Mouse (Mus musculus) CH12.LX (cell line): ENCODE measurements around the gene Ascc2. TPM values are rescaled to one million over a fixed set of nuclear protein-coding genes. Genes with fewer than 3 reads are reported as not detected.
"Not testable (repeated sequence)": the region's sequence is repeated elsewhere in the genome, so short reads cannot be mapped to it uniquely, and the experiment has no call there.

Experiments
- DNase-seq: peaks from one replicate; pipeline ENCODE4 v3.0.0-alpha.2; 2013; ENCODE audit errors: extremely low read depth
- H3K27ac ChIP-seq: 2 replicates; pipeline ENCODE4 v1.5.1; 2012; ENCODE audit warnings: low read depth, mild to moderate bottlenecking, control low read depth, moderate library complexity; ENCODE audit not compliant: insufficient read depth
- H3K27me3 ChIP-seq: replicated peaks from 2 replicates; pipeline ENCODE3; 2012; ENCODE audit warnings: inconsistent platforms
- H3K36me3 ChIP-seq, 2 experiments: replicated peaks in 1 of 2; 2 replicates each; pipeline versions ENCODE3 to v1.6.1; 2012; ENCODE audit warnings: inconsistent platforms in 1 of 2, low read length in 1 of 2, mild to moderate bottlenecking in 1 of 2, mixed read lengths in 1 of 2, moderate library complexity in 1 of 2; ENCODE audit not compliant: control insufficient read depth in 1 of 2, insufficient read depth in 1 of 2
- H3K4me1 ChIP-seq, 2 experiments: 2 replicates each; pipeline ENCODE4 v1.6.1; 2012; ENCODE audit warnings: inconsistent platforms in 1 of 2, moderate library complexity in 1 of 2; ENCODE audit not compliant: insufficient read depth in 2 of 2, control insufficient read depth in 1 of 2
- H3K4me2 ChIP-seq: 2 replicates; pipeline ENCODE4 v1.6.1; 2012; ENCODE audit warnings: low read depth, mild to moderate bottlenecking, control low read depth; ENCODE audit not compliant: poor library complexity, insufficient read depth, severe bottlenecking
- H3K4me3 ChIP-seq, 3 experiments: fragments of 150-350 bp in 1 of 3; sonication (generic) in 1 of 3; replicated peaks in 1 of 3; 2 replicates each; pipeline versions ENCODE3 to v1.5.1; 2011 to 2012; ENCODE audit warnings: low read depth in 2 of 3, low read length in 2 of 3, mild to moderate bottlenecking in 2 of 3, moderate library complexity in 2 of 3, control low read depth in 1 of 3, improper control_type of control experiment in 1 of 3, inconsistent platforms in 1 of 3, mixed read lengths in 1 of 3; ENCODE audit not compliant: poor library complexity in 1 of 3
- H3K79me2 ChIP-seq: replicated peaks from 2 replicates; pipeline ENCODE4 v1.6.1; 2012; ENCODE audit warnings: mild to moderate bottlenecking, moderate library complexity; ENCODE audit not compliant: control insufficient read depth, poor library complexity, insufficient read depth, severe bottlenecking; ENCODE audit errors: extremely low read depth
- H3K9ac ChIP-seq: 2 replicates; pipeline ENCODE4 v1.6.1; 2012; ENCODE audit warnings: low read depth, mild to moderate bottlenecking, control low read depth, moderate library complexity; ENCODE audit not compliant: insufficient read depth
- H3K9me3 ChIP-seq: replicated peaks from 2 replicates; pipeline ENCODE3; 2012; ENCODE audit warnings: low read length, inconsistent platforms, mixed read lengths
- CHD1 ChIP-seq: IDR thresholded peaks from 2 replicates; pipeline ENCODE4 v1.6.1; 2012; ENCODE audit warnings: low read depth, low read length, improper control_type of control experiment, inconsistent platforms
- ETS1 ChIP-seq: conservative IDR thresholded peaks from 2 replicates; pipeline ENCODE4 v1.6.1; 2012; ENCODE audit warnings: low read depth, mild to moderate bottlenecking, inconsistent platforms, low read length, improper control_type of control experiment, moderate library complexity
- GABPA ChIP-seq: IDR thresholded peaks from 2 replicates; pipeline ENCODE4 v1.6.1; 2012; ENCODE audit warnings: low read depth, low read length, improper control_type of control experiment, inconsistent platforms; ENCODE audit not compliant: insufficient replicate concordance
- HCFC1 ChIP-seq: IDR thresholded peaks from 2 replicates; pipeline ENCODE4 v1.6.1; 2012; ENCODE audit warnings: low read depth, mild to moderate bottlenecking, inconsistent platforms, low read length, improper control_type of control experiment
- JUND ChIP-seq: conservative IDR thresholded peaks from 2 replicates; pipeline ENCODE4 v1.6.1; 2011; ENCODE audit warnings: low read depth, low read length, improper control_type of control experiment
- MAX ChIP-seq: IDR thresholded peaks from 2 replicates; pipeline ENCODE4 v1.6.1; 2011; ENCODE audit warnings: low read length, improper control_type of control experiment
- MYC ChIP-seq: IDR thresholded peaks from 2 replicates; pipeline ENCODE4 v1.6.1; 2011; ENCODE audit warnings: low read depth, mild to moderate bottlenecking, improper control_type of control experiment, low read length
- NELFE ChIP-seq: IDR thresholded peaks from 2 replicates; pipeline ENCODE4 v1.6.1; 2011; ENCODE audit warnings: low read depth, low read length, improper control_type of control experiment
- PAX5 ChIP-seq: IDR thresholded peaks from 2 replicates; pipeline ENCODE4 v1.6.1; 2012; ENCODE audit warnings: low read length, inconsistent platforms, mixed read lengths
- RAD21 ChIP-seq: IDR thresholded peaks from 2 replicates; pipeline ENCODE4 v1.6.1; 2011; ENCODE audit warnings: low read depth, mild to moderate bottlenecking, low read length, improper control_type of control experiment, moderate library complexity
- SMC3 ChIP-seq: IDR thresholded peaks from 2 replicates; pipeline ENCODE4 v1.6.1; 2011; ENCODE audit warnings: low read depth, low read length, improper control_type of control experiment
- TBP ChIP-seq: conservative IDR thresholded peaks from 2 replicates; pipeline ENCODE4 v1.6.1; 2011; ENCODE audit warnings: low read depth, low read length, improper control_type of control experiment
- TCF12 ChIP-seq: IDR thresholded peaks from 2 replicates; pipeline ENCODE4 v1.6.1; 2014; ENCODE audit warnings: low read depth, mild to moderate bottlenecking, inconsistent platforms, low read length, improper control_type of control experiment
- USF2 ChIP-seq: conservative IDR thresholded peaks from 2 replicates; pipeline ENCODE4 v1.6.1; 2011; ENCODE audit warnings: low read depth, low read length, improper control_type of control experiment
- ZC3H11A ChIP-seq: IDR thresholded peaks from 2 replicates; pipeline ENCODE4 v1.6.1; 2012; ENCODE audit warnings: low read depth, mild to moderate bottlenecking, inconsistent platforms, low read length, improper control_type of control experiment
- ZKSCAN1 ChIP-seq: IDR thresholded peaks from 2 replicates; pipeline ENCODE4 v1.6.1; 2012; ENCODE audit warnings: low read depth, inconsistent platforms, low read length, improper control_type of control experiment, borderline replicate concordance
- ZNF384 ChIP-seq: IDR thresholded peaks from 2 replicates; pipeline ENCODE4 v1.6.1; 2012; ENCODE audit warnings: low read depth, low read length, improper control_type of control experiment, inconsistent platforms
- dilution Hi-C: fragments of 300-500 bp; cut with MboI; formaldehyde crosslinking; loops from 2 replicates; pipeline ENCODE4 v1.14.3; 2020; ENCODE audit warnings: low sequenced_read_pairs; ENCODE audit not compliant: extremely low pct_unique_long_range_greater_than_20kb, extremely low pct_ligation_motif_present
- in situ Hi-C: fragments of 300-500 bp; cut with MboI; formaldehyde crosslinking; loops from 3 replicates; pipeline ENCODE4 v1.14.3; 2019; ENCODE audit warnings: low sequenced_read_pairs, low pct_ligation_motif_present, low pct_unique_long_range_greater_than_20kb, mixed read lengths
- polyA plus RNA-seq: library from polyadenylated mRNA; unstranded; fragments of >175 nt; gene quantifications from 2 replicates; pipeline ENCODE4 v1.2.1, GENCODE M21; 2012; ENCODE audit warnings: low read depth; ENCODE audit not compliant: insufficient read length
- total RNA-seq, 2 experiments: library from RNA; depleted of rRNA; stranded (reverse); fragments of 300-350 nt in 1 of 2; fragments of >200 nt in 1 of 2; gene quantifications; 2 replicates each; pipeline ENCODE4 v1.2.3; 2012 to 2014

Ascc2 gene
- total and polyA plus RNA-seq, 3 experiments, result 25.1 to 52.9 (median 34.6) TPM

DNA sequence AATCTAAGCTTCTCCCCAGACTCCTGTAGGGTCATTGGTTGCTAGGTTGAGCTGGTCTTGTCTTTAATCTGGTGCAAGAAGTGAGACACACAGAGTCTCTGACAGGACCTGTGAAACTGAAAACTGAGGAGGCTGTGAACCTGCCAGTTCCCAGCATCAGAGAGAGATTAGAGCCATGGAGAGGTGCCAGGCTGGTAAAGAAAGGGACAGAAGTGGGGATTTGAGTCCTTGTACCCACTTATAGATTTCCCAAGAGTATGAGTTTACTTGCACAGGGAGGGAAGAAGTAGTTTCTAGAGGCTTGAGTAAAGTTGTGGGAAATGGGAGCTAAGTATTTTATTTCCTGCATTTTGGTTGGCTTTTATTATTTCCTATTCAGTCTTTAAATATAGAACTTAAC is 3.6 kb downstream of the Ascc2 start:
- TF ChIP-seq MAX (no peak), SMC3 (no peak), ZNF384 (no peak), USF2 (no peak), RAD21 (no peak), ZC3H11A (no peak), TCF12 (no peak), CHD1 (no peak), HCFC1 (no peak), JUND (no peak), MYC (no peak), NELFE (no peak)
- Histone ChIP-seq H3K27ac (no peak overlapping the region), H3K79me2 (peaks cover 31% of the 10 kb centered on the region), H3K27me3 (no peaks in the 10 kb centered on the region), H3K9ac (no peak overlapping the region), H3K4me1 (peaks cover 7 to 23% of the 10 kb centered on the region in 2 experiments; a peak in 3 of 4 replicates), H3K4me3 (no peak overlapping the region), H3K4me2 (no peak overlapping the region), H3K36me3 (peaks cover 27 to 64% of the 10 kb centered on the region in 2 experiments), H3K9me3 (no peaks in the 10 kb centered on the region)
- in situ Hi-C loops, result no loop called here
- DNase-seq, result no peak
- dilution Hi-C loops, result no loop called here

DNA sequence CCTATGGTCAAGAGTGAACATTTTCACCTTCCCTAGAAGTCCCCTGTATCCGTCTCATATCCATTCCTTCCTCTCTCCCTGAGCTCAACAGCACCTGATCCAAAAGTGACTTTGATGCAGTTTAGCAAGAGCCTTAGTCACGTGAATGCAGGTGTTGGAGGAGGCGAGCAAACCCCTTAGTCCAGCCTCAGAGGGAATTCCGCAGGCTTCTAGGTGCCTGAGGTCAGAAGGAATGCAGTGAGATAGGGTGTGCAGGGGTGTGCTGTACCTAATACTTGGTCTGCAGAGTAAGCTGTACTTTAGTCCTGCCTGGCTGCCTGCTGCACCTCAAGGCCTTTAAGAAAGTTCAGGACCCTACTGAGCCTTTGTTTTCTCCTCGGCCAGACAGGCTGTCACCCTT is 6.2 kb downstream of the Ascc2 start:
- dilution Hi-C loops, result no loop called here
- peaks cover 22% of the 10 kb centered on the region for H3K79me2 ChIP-seq
- H3K9me3 ChIP-seq, result no peaks in the 10 kb centered on the region
- H3K4me1 ChIP-seq, result peaks cover 6 to 16% of the 10 kb centered on the region in 2 experiments; a peak in 3 of 4 replicates
- H3K27ac ChIP-seq, result no peak overlapping the region
- TF ChIP-seq GABPA, result no peak
- no peak for TF ChIP-seq ETS1
- TF ChIP-seq PAX5, result no peak
- no peak for TF ChIP-seq MYC
- no peak for TF ChIP-seq ZKSCAN1
- TF ChIP-seq TBP, result no peak
- no peak overlapping the region for H3K4me3 ChIP-seq
- DNase-seq, result no peak
- peaks cover 41 to 89% of the 10 kb centered on the region in 2 experiments for H3K36me3 ChIP-seq
- no peaks in the 10 kb centered on the region for H3K27me3 ChIP-seq
- in situ Hi-C loops, result no loop called here
- H3K9ac ChIP-seq, result no peak overlapping the region
- H3K4me2 ChIP-seq, result no peak overlapping the region

DNA sequence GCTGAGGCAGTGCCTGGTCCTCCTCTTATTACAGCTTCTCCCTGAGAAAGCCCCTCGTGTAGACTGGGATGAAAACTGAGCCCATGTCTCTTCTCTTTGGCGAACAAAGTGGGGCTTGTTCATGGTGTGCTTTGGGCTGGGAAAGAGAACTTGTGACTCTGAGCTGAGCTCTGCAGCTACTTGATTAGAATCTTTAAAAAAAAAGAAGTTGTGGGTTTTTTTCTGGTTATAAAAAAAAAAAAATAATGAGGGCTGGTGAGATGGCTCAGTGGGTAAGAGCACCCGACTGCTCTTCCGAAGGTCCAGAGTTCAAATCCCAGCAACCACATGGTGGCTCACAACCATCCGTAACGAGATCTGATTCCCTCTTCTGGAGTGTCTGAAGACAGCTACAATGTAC is 7.6 kb downstream of the Ascc2 start:
- H3K9ac ChIP-seq, H3K27me3 ChIP-seq, dilution Hi-C loops, H3K4me1 ChIP-seq, H3K4me3 ChIP-seq, H3K4me2 ChIP-seq, H3K9me3 ChIP-seq, DNase-seq, in situ Hi-C loops, H3K27ac ChIP-seq, H3K79me2 ChIP-seq: not testable (repeated sequence)
- H3K36me3 ChIP-seq, result peaks cover 51 to 91% of the 10 kb centered on the region in 2 experiments
